Mouse (Mus musculus) central nervous system, embryonic 11.5 days (tissue): ENCODE data around the gene Zfp408. TPM values are rescaled to one million over a fixed set of nuclear protein-coding genes. Genes with fewer than 3 reads are reported as not detected.

Experiments
- polyA plus RNA-seq: library from polyadenylated mRNA; depleted of rRNA; stranded (reverse); fragments of >200 nt; gene quantifications from 2 replicates; pipeline ENCODE4 v1.2.3, GENCODE M21; 2012; rRNA removed

Zfp408 gene
- 28.2 and 30.3 TPM in 2 replicates for polyA plus RNA-seq

GRCm38 (mm10) chr2:91649553-91650359, at the start of gene Zfp408, which contains the start of gene Arhgap1:
Gene Zfp408 (minus strand): TSS chr2:91649791.
Gene Arhgap1 (plus strand): TSS chr2:91649860.

GRCm38 (mm10) chr2:91636229-91636628, 13.4 kb downstream of the Zfp408 start, which contains the start of gene F2:
Gene F2 (minus strand): TSS chr2:91636414.

Other genes with a start within 250 kb of the Zfp408 start
- 47.6 and 49.3 TPM in 2 replicates for gene 1110051M20Rik, start 205.1 kb downstream of the Zfp408 start, polyA plus RNA-seq
- 11.1 and 12.3 TPM in 2 replicates for gene Lrp4, start 192.3 kb downstream of the Zfp408 start, polyA plus RNA-seq
- gene Ckap5, start 123.0 kb downstream of the Zfp408 start, polyA plus RNA-seq, result 117 and 120 TPM in 2 replicates
- 3.8 and 9.1 TPM in 2 replicates for gene F2, start 13.4 kb downstream of the Zfp408 start, polyA plus RNA-seq
- 53.6 and 62.0 TPM in 2 replicates for gene Arhgap1, start 69 bp upstream of the Zfp408 start, polyA plus RNA-seq
- 28.0 and 31.6 TPM in 2 replicates for gene Atg13, start 60.8 kb upstream of the Zfp408 start, polyA plus RNA-seq
- gene Harbi1, start 61.1 kb upstream of the Zfp408 start, polyA plus RNA-seq, result 10.6 and 10.7 TPM in 2 replicates
- 18.5 and 25.6 TPM in 2 replicates for gene Ambra1, start 80.3 kb upstream of the Zfp408 start, polyA plus RNA-seq